Mouse (Mus musculus): ENCODE measurements at regions not wholly inside any gene's neighbourhood (a gene's known extent, or its start where the extent isn't known, plus 50 kb on each side); places are given as distances from the start of the nearest gene placed in this dataset.

DNA sequence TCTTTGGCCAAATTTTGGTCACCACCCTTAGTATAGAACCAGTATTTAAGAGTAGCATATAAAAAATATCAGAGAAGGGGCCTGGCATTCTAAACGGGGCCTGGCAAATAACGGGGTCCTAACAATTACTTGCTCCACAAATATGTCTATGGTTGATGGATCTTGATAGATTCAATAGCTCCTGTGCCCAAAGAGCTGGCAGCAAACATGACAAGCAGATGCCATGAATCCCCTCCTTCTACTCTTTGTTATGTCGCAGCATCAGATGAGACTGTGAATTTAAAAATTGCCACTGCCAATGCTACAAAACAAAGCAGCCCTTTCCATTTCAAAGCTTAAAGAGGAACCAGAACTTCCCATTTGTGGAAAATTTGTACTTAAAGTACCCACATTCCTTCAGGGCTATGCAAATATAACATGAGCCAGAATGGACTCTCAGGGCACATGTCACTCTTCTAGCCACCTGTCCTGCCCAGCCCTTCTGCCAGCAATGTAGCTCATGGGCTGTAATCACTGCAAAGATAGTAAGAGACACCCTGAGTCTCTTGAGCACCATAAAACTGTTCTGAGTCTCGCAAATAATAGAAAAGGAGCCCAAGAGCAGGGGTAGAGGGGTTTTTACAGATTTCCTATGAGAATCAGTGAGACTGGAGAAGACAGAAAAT lies 342.4 kb upstream of the Kirrel3 start:
- no peak for DNase-seq (ENCODE audit: low spot score)

DNA sequence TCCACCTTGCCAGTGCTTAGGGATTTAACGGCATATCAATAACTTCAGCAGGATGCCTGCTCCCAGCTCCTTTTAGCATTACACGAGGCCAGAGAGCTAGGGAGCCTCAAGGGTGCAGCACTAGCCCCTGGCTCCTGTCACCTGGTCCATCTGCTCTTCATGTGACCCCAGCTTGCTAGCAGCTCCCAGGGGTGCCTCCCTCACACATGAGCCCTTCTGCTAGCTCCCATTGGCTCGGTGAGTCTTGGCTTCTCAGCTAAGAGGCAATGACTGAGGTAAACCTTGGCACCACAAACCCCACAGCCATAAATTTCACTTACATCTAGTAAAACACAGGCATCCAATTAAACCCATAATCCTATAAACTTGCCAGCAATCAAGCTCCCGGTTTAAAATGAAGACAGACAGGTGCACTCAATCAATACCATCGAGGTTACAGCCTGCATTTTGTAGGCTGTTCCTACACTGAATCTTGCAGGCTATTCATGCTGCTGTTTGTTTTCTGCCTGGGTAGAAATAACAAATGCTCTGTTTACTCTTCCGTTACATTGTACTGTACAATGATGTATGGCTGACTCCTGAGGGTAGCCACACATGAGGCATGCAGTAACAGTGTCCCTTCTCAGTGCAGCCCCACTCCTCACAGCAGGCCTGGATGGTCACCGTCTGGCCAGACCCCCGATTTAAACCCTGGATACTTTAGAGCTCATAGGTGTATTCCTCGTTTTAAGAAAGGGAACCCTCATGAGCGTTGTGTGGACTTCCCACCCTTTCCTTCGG lies 330.3 kb upstream of the Kirrel3 start:
- no peak for DNase-seq (ENCODE audit: low spot score)

- DNase-seq (ENCODE audit: low spot score), result no peak
Observed at GRCm38 (mm10) chr9:34156581-34156980, 329.1 kb upstream of the Kirrel3 start.

- no peak for DNase-seq (ENCODE audit: low spot score)
Observed at GRCm38 (mm10) chr9:34161119-34161518, 324.6 kb upstream of the Kirrel3 start.

GRCm38 (mm10) chr9:34186314-34186713 lies 299.4 kb upstream of the Kirrel3 start:
- no peak for DNase-seq (ENCODE audit: low spot score)

DNA sequence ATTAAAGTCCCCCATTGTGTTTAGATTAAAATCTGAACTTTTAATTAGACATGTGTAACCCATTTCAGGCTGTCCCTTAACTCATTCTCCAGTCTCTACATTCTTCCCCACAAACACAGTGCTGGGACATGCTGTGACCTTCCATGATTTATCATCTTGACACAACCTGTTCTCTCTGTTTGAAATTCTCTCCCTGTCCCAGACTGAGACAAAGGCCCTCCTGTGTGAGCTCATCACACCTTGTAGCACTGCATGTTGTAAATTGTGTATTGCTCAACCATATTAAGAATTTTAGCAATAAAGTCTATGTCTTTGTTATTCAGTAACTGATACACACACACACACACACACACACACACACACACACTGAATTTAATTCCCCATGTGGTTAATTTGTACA lies 293.2 kb upstream of the Kirrel3 start:
- DNase-seq (ENCODE audit: low spot score), result no peak

GRCm38 (mm10) chr9:34202122-34202941 lies 283.4 kb upstream of the Kirrel3 start:
- no peak for DNase-seq (ENCODE audit: low spot score)

- DNase-seq (ENCODE audit: low spot score), result no peak
Observed at GRCm38 (mm10) chr9:34202942-34203551, 282.6 kb upstream of the Kirrel3 start.

GRCm38 (mm10) chr9:34203624-34204365 lies 281.9 kb upstream of the Kirrel3 start:
- DNase-seq (ENCODE audit: low spot score), result no peak

GRCm38 (mm10) chr9:34204479-34204878 lies 281.2 kb upstream of the Kirrel3 start:
- DNase-seq (ENCODE audit: low spot score), result no peak

GRCm38 (mm10) chr9:34231561-34231960 lies 254.1 kb upstream of the Kirrel3 start:
- DNase-seq (ENCODE audit: low spot score), result no peak

- no peak for DNase-seq (ENCODE audit: low spot score)
Observed at GRCm38 (mm10) chr9:34234734-34235133, 251.0 kb upstream of the Kirrel3 start.

GRCm38 (mm10) chr9:34239531-34239930 lies 246.2 kb upstream of the Kirrel3 start:
- DNase-seq (ENCODE audit: low spot score), result no peak

GRCm38 (mm10) chr9:34243674-34244073 lies 242.0 kb upstream of the Kirrel3 start:
- DNase-seq (ENCODE audit: low spot score), result no peak

DNA sequence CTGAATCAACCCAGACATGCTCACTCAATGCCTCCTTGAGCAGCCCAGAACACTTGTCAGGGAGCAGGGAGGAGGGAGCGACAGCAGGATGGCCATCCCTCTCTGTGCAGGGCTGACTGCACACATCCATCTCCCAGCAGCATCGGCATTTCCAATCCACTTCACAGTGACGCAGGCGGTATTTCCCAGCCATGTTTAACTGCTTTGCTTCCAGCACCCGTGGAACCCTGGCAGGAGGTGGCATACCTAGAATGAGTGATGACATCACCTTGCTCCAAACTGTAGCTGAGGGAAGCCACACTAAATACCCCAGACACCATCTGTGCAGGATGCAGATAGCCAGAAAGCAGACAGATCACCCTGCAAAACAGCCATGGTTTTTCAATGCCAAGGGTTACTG lies 241.1 kb upstream of the Kirrel3 start:
- no peak for DNase-seq (ENCODE audit: low spot score)

- DNase-seq (ENCODE audit: low spot score), result no peak
Observed at GRCm38 (mm10) chr9:34252796-34253195, 232.9 kb upstream of the Kirrel3 start.

- no peak for DNase-seq (ENCODE audit: low spot score)
Observed at GRCm38 (mm10) chr9:34258492-34258891, 227.2 kb upstream of the Kirrel3 start.

DNA sequence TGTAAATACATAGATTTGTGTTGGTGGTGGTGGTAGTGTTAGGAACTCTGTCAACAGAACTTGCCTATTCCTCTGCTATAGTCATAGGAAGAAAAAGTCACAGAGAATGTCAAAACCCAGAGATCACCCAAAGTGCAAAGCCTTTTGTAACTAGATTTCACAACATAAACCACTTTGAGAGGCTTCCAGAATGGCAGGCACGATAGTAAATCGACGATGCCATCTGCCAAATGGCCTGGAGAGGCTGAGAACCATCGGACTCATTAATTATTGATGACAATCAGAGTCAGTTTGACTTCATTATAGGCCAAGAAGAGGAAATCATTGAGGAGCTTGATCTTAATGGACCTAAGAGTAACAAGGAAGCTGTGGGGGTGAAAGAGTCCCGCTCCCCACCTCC lies 207.6 kb upstream of the Kirrel3 start:
- no peak for DNase-seq (ENCODE audit: low spot score)

GRCm38 (mm10) chr9:34279386-34279785 lies 206.3 kb upstream of the Kirrel3 start:
- DNase-seq (ENCODE audit: low spot score), result no peak

DNA sequence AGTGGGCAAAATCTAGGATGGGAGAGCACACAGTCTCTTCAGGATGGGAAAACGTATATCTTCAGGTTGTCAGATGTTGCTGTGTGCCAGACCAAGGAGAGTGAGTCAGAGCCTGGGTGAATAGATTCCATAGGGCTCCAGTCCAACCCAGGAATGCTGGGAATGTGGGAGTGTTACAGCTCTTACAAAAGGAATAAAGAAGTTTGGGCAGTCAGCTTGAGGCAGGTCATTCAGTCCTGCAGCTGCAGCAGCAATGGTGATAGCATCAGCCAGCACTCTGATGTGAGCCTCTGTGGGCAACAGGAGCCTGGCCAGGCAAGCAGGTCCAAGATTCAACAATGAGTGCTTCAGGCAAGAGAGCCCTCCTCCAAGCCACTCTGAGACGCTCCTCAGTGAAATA lies 205.8 kb upstream of the Kirrel3 start:
- no peak for DNase-seq (ENCODE audit: low spot score)

All from heart, adult 8-10 months (tissue).